22 mouse cellular contexts compared by ENCODE assay signal in the genomic region with DNA sequence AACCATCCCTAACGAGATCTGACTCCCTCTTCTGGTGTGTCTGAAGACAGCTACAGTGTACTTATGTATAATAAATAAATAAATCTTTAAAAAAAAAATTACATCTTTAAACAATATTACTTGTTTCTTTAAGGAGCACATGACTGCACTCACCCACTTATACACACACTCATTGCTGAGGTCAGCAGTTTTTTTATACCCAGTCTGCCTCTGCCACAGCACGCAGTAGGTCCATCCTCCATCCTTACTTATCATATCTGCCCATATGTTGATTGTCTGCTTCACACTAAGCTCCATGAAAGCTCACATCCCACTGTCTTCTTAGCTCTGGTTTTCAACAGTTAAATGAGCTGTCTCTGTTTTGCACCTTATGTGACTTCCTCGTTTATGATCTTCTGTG.
"Had no signal": no experiment of that assay in that cellular context is flagged by ENCODE, and none has a peak within 500 bp of the region (broad histone marks: within the 10 kb centered on the region; RNA-seq: fewer than 3 reads in every experiment).

No protein-coding gene starts in this region.

- DNase-seq: cerebellum, postnatal 10 days; cerebellum, postnatal 14 days; cerebellum, postnatal 25 days; cerebellum, postnatal 36 days; embryo, embryonic 11 days; forebrain, postnatal 0 days; gastrocnemius, postnatal 10 days; gastrocnemius, postnatal 14 days had no signal

- H3K4me2 ChIP-seq: embryonic facial prominence, embryonic 12.5 days; embryonic facial prominence, embryonic 13.5 days; embryonic facial prominence, embryonic 15.5 days; forebrain, embryonic 12.5 days; forebrain, embryonic 13.5 days; forebrain, embryonic 15.5 days; heart, embryonic 11.5 days had no signal

- H3K4me1 ChIP-seq: embryonic facial prominence, embryonic 10.5 days; embryonic facial prominence, embryonic 12.5 days; embryonic facial prominence, embryonic 13.5 days; embryonic facial prominence, embryonic 15.5 days; forebrain, embryonic 10.5 days; forebrain, embryonic 12.5 days; forebrain, embryonic 13.5 days; forebrain, embryonic 15.5 days; heart, embryonic 10.5 days had no signal

- H3K9ac ChIP-seq: embryonic facial prominence, embryonic 12.5 days; embryonic facial prominence, embryonic 13.5 days; embryonic facial prominence, embryonic 15.5 days; forebrain, embryonic 12.5 days; forebrain, embryonic 13.5 days; forebrain, embryonic 15.5 days; forebrain, postnatal 0 days had no signal

- H3K36me3 ChIP-seq: embryonic facial prominence, embryonic 10.5 days; embryonic facial prominence, embryonic 12.5 days; embryonic facial prominence, embryonic 13.5 days; embryonic facial prominence, embryonic 15.5 days; forebrain, embryonic 10.5 days; forebrain, embryonic 12.5 days; forebrain, embryonic 15.5 days; heart, embryonic 10.5 days had no signal

- H3K4me3 ChIP-seq: embryonic facial prominence, embryonic 10.5 days; embryonic facial prominence, embryonic 12.5 days; embryonic facial prominence, embryonic 13.5 days; embryonic facial prominence, embryonic 15.5 days; erythroblast, embryonic 14.5 days; forebrain, embryonic 10.5 days; forebrain, embryonic 12.5 days; forebrain, embryonic 13.5 days; forebrain, embryonic 15.5 days; gastrocnemius, adult 2 months; heart, adult 2 months; heart, embryonic 10.5 days had no signal

- H3K27ac ChIP-seq: embryonic facial prominence, embryonic 10.5 days; embryonic facial prominence, embryonic 12.5 days; embryonic facial prominence, embryonic 13.5 days; embryonic facial prominence, embryonic 15.5 days; forebrain, embryonic 10.5 days; forebrain, embryonic 12.5 days; forebrain, embryonic 13.5 days; forebrain, embryonic 15.5 days; heart, adult 2 months; heart, embryonic 10.5 days had no signal

- H3K9me3 ChIP-seq: embryonic facial prominence, embryonic 10.5 days; embryonic facial prominence, embryonic 12.5 days; embryonic facial prominence, embryonic 13.5 days; embryonic facial prominence, embryonic 15.5 days; forebrain, embryonic 10.5 days; forebrain, embryonic 12.5 days; forebrain, embryonic 13.5 days; forebrain, embryonic 15.5 days; heart, embryonic 10.5 days had no signal

- ATAC-seq: forebrain, embryonic 13.5 days; forebrain, embryonic 15.5 days; forebrain, embryonic 16.5 days; forebrain, postnatal 0 days had no signal

- H3K27me3 ChIP-seq: embryonic facial prominence, embryonic 12.5 days; embryonic facial prominence, embryonic 13.5 days; embryonic facial prominence, embryonic 15.5 days; forebrain, embryonic 12.5 days; forebrain, embryonic 13.5 days; forebrain, embryonic 15.5 days had no signal
